Mouse (Mus musculus): Measurements from ENCODE around the gene Rnf144b. TPM values are rescaled to one million over a fixed set of nuclear protein-coding genes. Genes with fewer than 3 reads are reported as not detected.

Gene Rnf144b
- 2.3 and 2.6 TPM in 2 replicates for polyA plus RNA-seq (2014; fragmentation: Nextera tagmentation; extraction: Ambion mirVana)

- Histone ChIP-seq H3K4me1 (ENCODE audit: control insufficient read depth in 2 of 2, insufficient read depth in 2 of 2, low read length in 2 of 2) (peaks cover 8 to 29% of the 10 kb centered on the region in 2 experiments), H3K36me3 (ENCODE audit: control insufficient read depth, insufficient read depth, low read length) (no peaks in the 10 kb centered on the region), H3K9ac (ENCODE audit: low read length) (peak within 1 kb of the TSS; percentile 76), H3K27ac (replicated peaks in 1 of 2; ENCODE audit: control insufficient read depth in 1 of 2, insufficient read depth in 1 of 2, low read depth in 2 of 2, low read length in 2 of 2) (peak within 1 kb of the TSS; percentile 24 to 45; a peak in 3 of 4 replicates), H3K27me3 (ENCODE audit: control insufficient read depth, insufficient read depth, low read length) (no peaks in the 10 kb centered on the region), H3K4me2 (ENCODE audit: low read length) (peak within 1 kb of the TSS; percentile 79), H3K4me3 (ENCODE audit: control insufficient read depth in 1 of 2, insufficient read depth in 1 of 2, low read depth in 1 of 2, low read length in 2 of 2) (peak within 1 kb of the TSS; percentile 58 to 66), H3K9me3 (ENCODE audit: control insufficient read depth, low read length) (no peaks in the 10 kb centered on the region)
- 1% methylated on average over 53 of the region's 55 CpGs for WGBS
- no peak for ATAC-seq (ENCODE audit: insufficient number of reproducible peaks, insufficient read depth, low FRiP score, low read depth)
Observed at GRCm38 (mm10) chr13:47122537-47123430, at the start of gene Rnf144b. Gene Rnf144b, plus strand, starts transcription at chr13:47122656.

GRCm38 (mm10) chr13:47076156-47076555 is 46.3 kb upstream of the Rnf144b start:
- no peaks in the 10 kb centered on the region for H3K27me3 ChIP-seq (ENCODE audit: control insufficient read depth, insufficient read depth, low read length)
- no peaks in the 10 kb centered on the region; a peak in 1 of 4 replicates for H3K4me1 ChIP-seq (ENCODE audit: control insufficient read depth in 2 of 2, insufficient read depth in 2 of 2, low read length in 2 of 2)
- H3K27ac ChIP-seq (replicated peaks in 1 of 2; ENCODE audit: control insufficient read depth in 1 of 2, insufficient read depth in 1 of 2, low read depth in 2 of 2, low read length in 2 of 2): no peak overlapping the region
- 69% methylated on average over 5 of the region's 5 CpGs for WGBS
- peaks cover 37% of the 10 kb centered on the region for H3K36me3 ChIP-seq (ENCODE audit: control insufficient read depth, insufficient read depth, low read length)
- no peak for ATAC-seq (ENCODE audit: insufficient number of reproducible peaks, insufficient read depth, low FRiP score, low read depth)
- H3K9ac ChIP-seq (ENCODE audit: low read length): no peak overlapping the region
- H3K4me2 ChIP-seq (ENCODE audit: low read length): no peak overlapping the region
- H3K9me3 ChIP-seq (ENCODE audit: control insufficient read depth, low read length): no peaks in the 10 kb centered on the region
- no peak overlapping the region for H3K4me3 ChIP-seq (ENCODE audit: control insufficient read depth in 1 of 2, insufficient read depth in 1 of 2, low read depth in 1 of 2, low read length in 2 of 2)

- peaks cover 33% of the 10 kb centered on the region for H3K36me3 ChIP-seq (ENCODE audit: control insufficient read depth, insufficient read depth, low read length)
- no peaks in the 10 kb centered on the region for H3K27me3 ChIP-seq (ENCODE audit: control insufficient read depth, insufficient read depth, low read length)
- no peaks in the 10 kb centered on the region; a peak in 1 of 4 replicates for H3K4me1 ChIP-seq (ENCODE audit: control insufficient read depth in 2 of 2, insufficient read depth in 2 of 2, low read length in 2 of 2)
- no peak overlapping the region for H3K27ac ChIP-seq (replicated peaks in 1 of 2; ENCODE audit: control insufficient read depth in 1 of 2, insufficient read depth in 1 of 2, low read depth in 2 of 2, low read length in 2 of 2)
- H3K9ac ChIP-seq (ENCODE audit: low read length): no peak overlapping the region
- H3K9me3 ChIP-seq (ENCODE audit: control insufficient read depth, low read length): no peaks in the 10 kb centered on the region
- H3K4me3 ChIP-seq (ENCODE audit: control insufficient read depth in 1 of 2, insufficient read depth in 1 of 2, low read depth in 1 of 2, low read length in 2 of 2): no peak overlapping the region
- no peak overlapping the region for H3K4me2 ChIP-seq (ENCODE audit: low read length)
- no peak for ATAC-seq (ENCODE audit: insufficient number of reproducible peaks, insufficient read depth, low FRiP score, low read depth)
Observed at GRCm38 (mm10) chr13:47077367-47077766, 45.1 kb upstream of the Rnf144b start.

- no peaks in the 10 kb centered on the region for H3K27me3 ChIP-seq (ENCODE audit: control insufficient read depth, insufficient read depth, low read length)
- H3K9me3 ChIP-seq (ENCODE audit: control insufficient read depth, low read length): no peaks in the 10 kb centered on the region
- no peak overlapping the region for H3K4me2 ChIP-seq (ENCODE audit: low read length)
- H3K36me3 ChIP-seq (ENCODE audit: control insufficient read depth, insufficient read depth, low read length): peaks cover 41% of the 10 kb centered on the region
- ATAC-seq (ENCODE audit: insufficient number of reproducible peaks, insufficient read depth, low FRiP score, low read depth): no peak
- no peak overlapping the region for H3K4me3 ChIP-seq (ENCODE audit: control insufficient read depth in 1 of 2, insufficient read depth in 1 of 2, low read depth in 1 of 2, low read length in 2 of 2)
- WGBS: 72% methylated on average over 5 of the region's 5 CpGs
- H3K9ac ChIP-seq (ENCODE audit: low read length): no peak overlapping the region
- no peak overlapping the region for H3K27ac ChIP-seq (replicated peaks in 1 of 2; ENCODE audit: control insufficient read depth in 1 of 2, insufficient read depth in 1 of 2, low read depth in 2 of 2, low read length in 2 of 2)
- no peaks in the 10 kb centered on the region; a peak in 1 of 4 replicates for H3K4me1 ChIP-seq (ENCODE audit: control insufficient read depth in 2 of 2, insufficient read depth in 2 of 2, low read length in 2 of 2)
Observed at GRCm38 (mm10) chr13:47078799-47079198, 43.7 kb upstream of the Rnf144b start.

- Histone ChIP-seq H3K4me2 (ENCODE audit: low read length) (no peak overlapping the region), H3K27me3 (ENCODE audit: control insufficient read depth, insufficient read depth, low read length) (no peaks in the 10 kb centered on the region), H3K4me1 (ENCODE audit: control insufficient read depth in 2 of 2, insufficient read depth in 2 of 2, low read length in 2 of 2) (no peaks in the 10 kb centered on the region; a peak in 1 of 4 replicates), H3K9me3 (ENCODE audit: control insufficient read depth, low read length) (no peaks in the 10 kb centered on the region), H3K9ac (ENCODE audit: low read length) (no peak overlapping the region), H3K4me3 (ENCODE audit: control insufficient read depth in 1 of 2, insufficient read depth in 1 of 2, low read depth in 1 of 2, low read length in 2 of 2) (no peak overlapping the region), H3K27ac (replicated peaks in 1 of 2; ENCODE audit: control insufficient read depth in 1 of 2, insufficient read depth in 1 of 2, low read depth in 2 of 2, low read length in 2 of 2) (no peak overlapping the region), H3K36me3 (ENCODE audit: control insufficient read depth, insufficient read depth, low read length) (peaks cover 53% of the 10 kb centered on the region)
- no peak for ATAC-seq (ENCODE audit: insufficient number of reproducible peaks, insufficient read depth, low FRiP score, low read depth)
- 86% methylated on average over 4 of the region's 4 CpGs for WGBS
Observed at GRCm38 (mm10) chr13:47080905-47081505, 41.5 kb upstream of the Rnf144b start.

- Histone ChIP-seq H3K36me3 (ENCODE audit: control insufficient read depth, insufficient read depth, low read length) (peaks cover 88% of the 10 kb centered on the region), H3K27ac (replicated peaks in 1 of 2; ENCODE audit: control insufficient read depth in 1 of 2, insufficient read depth in 1 of 2, low read depth in 2 of 2, low read length in 2 of 2) (no peak overlapping the region), H3K27me3 (ENCODE audit: control insufficient read depth, insufficient read depth, low read length) (no peaks in the 10 kb centered on the region), H3K4me1 (ENCODE audit: control insufficient read depth in 2 of 2, insufficient read depth in 2 of 2, low read length in 2 of 2) (no peaks in the 10 kb centered on the region), H3K9ac (ENCODE audit: low read length) (no peak overlapping the region), H3K4me2 (ENCODE audit: low read length) (no peak overlapping the region), H3K4me3 (ENCODE audit: control insufficient read depth in 1 of 2, insufficient read depth in 1 of 2, low read depth in 1 of 2, low read length in 2 of 2) (no peak overlapping the region), H3K9me3 (ENCODE audit: control insufficient read depth, low read length) (no peaks in the 10 kb centered on the region)
- ATAC-seq (ENCODE audit: insufficient number of reproducible peaks, insufficient read depth, low FRiP score, low read depth): no peak
- WGBS: 91% methylated on average over 1 of the region's 1 CpGs
Observed at GRCm38 (mm10) chr13:47088433-47088832, 34.0 kb upstream of the Rnf144b start.

GRCm38 (mm10) chr13:47089271-47089670 is 33.2 kb upstream of the Rnf144b start:
- no peak overlapping the region for H3K27ac ChIP-seq (replicated peaks in 1 of 2; ENCODE audit: control insufficient read depth in 1 of 2, insufficient read depth in 1 of 2, low read depth in 2 of 2, low read length in 2 of 2)
- WGBS: 85% methylated on average over 2 of the region's 2 CpGs
- H3K4me2 ChIP-seq (ENCODE audit: low read length): no peak overlapping the region
- ATAC-seq (ENCODE audit: insufficient number of reproducible peaks, insufficient read depth, low FRiP score, low read depth): no peak
- H3K4me1 ChIP-seq (ENCODE audit: control insufficient read depth in 2 of 2, insufficient read depth in 2 of 2, low read length in 2 of 2): no peaks in the 10 kb centered on the region
- H3K4me3 ChIP-seq (ENCODE audit: control insufficient read depth in 1 of 2, insufficient read depth in 1 of 2, low read depth in 1 of 2, low read length in 2 of 2): no peak overlapping the region
- H3K27me3 ChIP-seq (ENCODE audit: control insufficient read depth, insufficient read depth, low read length): no peaks in the 10 kb centered on the region
- no peaks in the 10 kb centered on the region for H3K9me3 ChIP-seq (ENCODE audit: control insufficient read depth, low read length)
- no peak overlapping the region for H3K9ac ChIP-seq (ENCODE audit: low read length)
- H3K36me3 ChIP-seq (ENCODE audit: control insufficient read depth, insufficient read depth, low read length): peaks cover 91% of the 10 kb centered on the region
